Mouse (Mus musculus) liver, adult 2 months (tissue): ENCODE data around the gene Cdkn2a.

Experiments used
- CTCF ChIP-seq: fragments of 200-500 bp; IDR thresholded peaks from 2 replicates; pipeline ENCODE4 v1.5.1; 2011; ENCODE audit warnings: low read depth, low read length, control low read depth
- POLR2A ChIP-seq: fragments of 200-500 bp; IDR thresholded peaks from 2 replicates; pipeline ENCODE4 v1.6.1; 2011; ENCODE audit warnings: low read length, control low read depth; ENCODE audit not compliant: insufficient read depth; ENCODE audit errors: extremely low read depth

DNA sequence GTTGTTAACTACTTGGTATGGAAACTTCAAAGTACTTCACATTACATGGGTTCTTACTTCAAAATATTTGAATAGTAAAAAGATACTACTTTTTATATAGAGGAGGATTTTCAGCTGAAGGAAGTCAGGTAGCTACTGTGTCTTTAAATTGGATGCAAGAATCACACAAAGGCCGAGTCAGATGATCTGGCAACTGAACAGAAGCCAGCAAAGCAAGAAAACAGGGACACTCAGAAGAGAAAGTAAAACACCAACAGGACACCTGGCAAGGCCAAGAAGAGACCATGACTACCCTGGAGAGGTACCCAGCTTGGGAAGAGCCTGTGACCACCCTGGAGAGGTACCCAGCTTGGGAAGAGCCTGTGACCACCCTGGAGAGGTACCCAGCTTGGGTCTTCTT lies 7.9 kb downstream of the Cdkn2a start:
- no peak for TF ChIP-seq CTCF
- no peak for TF ChIP-seq POLR2A
